Mouse (Mus musculus) heart, postnatal 0 days (tissue): ENCODE data around the gene Astn2. TPM values are rescaled to one million over a fixed set of nuclear protein-coding genes. Genes with fewer than 3 reads are reported as not detected.

Experiments used
- ATAC-seq: fragments of 200-750 bp; cut with Nextera tagmentation; 2 replicates; pipeline ENCODE4 v1.8.0; 2017; ENCODE audit warnings: low read depth, moderate number of reproducible peaks, moderate library complexity; ENCODE audit not compliant: insufficient read depth
- DNase-seq: peaks from one replicate; pipeline ENCODE4 v3.0.0-alpha.2; 2016; ENCODE audit warnings: low spot score
- H3K27ac ChIP-seq: fragments of 300-500 bp; sonication (generic); 2 replicates; pipeline ENCODE4 v1.5.1; 2014; ENCODE audit warnings: low read depth, mild to moderate bottlenecking
- H3K27me3 ChIP-seq: fragments of 300-500 bp; sonication (generic); 2 replicates; pipeline ENCODE4 v1.6.1; 2014; ENCODE audit warnings: low read length, mixed read lengths; ENCODE audit not compliant: control insufficient read depth, insufficient read depth
- H3K36me3 ChIP-seq: fragments of 300-500 bp; sonication (generic); replicated peaks from 2 replicates; pipeline ENCODE4 v1.6.1; 2014; ENCODE audit warnings: low read length, mixed read lengths; ENCODE audit not compliant: control insufficient read depth, insufficient read depth
- H3K4me1 ChIP-seq: fragments of 300-500 bp; sonication (generic); 2 replicates; pipeline ENCODE4 v1.6.1; 2014; ENCODE audit warnings: antibody characterized with exemption; ENCODE audit not compliant: control insufficient read depth, insufficient read depth
- H3K4me2 ChIP-seq: fragments of 300-500 bp; sonication (generic); 2 replicates; pipeline ENCODE4 v1.6.1; 2014; ENCODE audit warnings: low read depth, mild to moderate bottlenecking, low read length, moderate library complexity
- H3K4me3 ChIP-seq: fragments of 300-500 bp; sonication (generic); 2 replicates; pipeline ENCODE4 v1.5.1; 2014; ENCODE audit warnings: low read depth, low read length
- H3K9ac ChIP-seq: fragments of 300-500 bp; sonication (generic); replicated peaks from 2 replicates; pipeline ENCODE4 v1.6.1; 2014; ENCODE audit warnings: low read depth, low read length, mixed read lengths
- H3K9me3 ChIP-seq: fragments of 300-500 bp; sonication (generic); replicated peaks from 2 replicates; pipeline ENCODE4 v1.6.1; 2016; ENCODE audit warnings: low read length; ENCODE audit not compliant: control insufficient read depth
- CTCF ChIP-seq: IDR thresholded peaks from 2 replicates; pipeline ENCODE4 v1.5.1; 2016; ENCODE audit warnings: antibody characterized with exemption, control low read depth, low read depth
- EP300 ChIP-seq: IDR thresholded peaks from 2 replicates; pipeline ENCODE4 v1.6.1; 2016; ENCODE audit warnings: antibody characterized with exemption, low read depth
- WGBS: fragments of 180-500 bp; shearing (Covaris S2); extraction: QIAGEN DNeasy Blood & Tissue Kit; methylation state at CpG from one replicate; pipeline ENCODE4 v1.1.7; 2014; 5-methylcytosine and 5-hydroxymethylcytosine counted together
- polyA plus RNA-seq: library from polyadenylated mRNA; unstranded; fragments of >200 nt; fragmentation: Nextera tagmentation; extraction: Ambion mirVana; gene quantifications from 2 replicates; pipeline ENCODE4 v1.2.1, GENCODE M21; 2015
- total RNA-seq: library from RNA; depleted of rRNA; stranded (reverse); fragments of >200 nt; gene quantifications from 2 replicates; pipeline ENCODE4 v1.2.3, GENCODE M21; 2014; ENCODE audit warnings: low replicate concordance

Astn2 gene
- total and polyA plus RNA-seq, 2 experiments from 2014 or later = 0.25 to 3.7 TPM

GRCm38 (mm10) chr4:65430804-65431203 lies 973.6 kb downstream of the Astn2 start:
- Histone ChIP-seq H3K9me3 (no peaks in the 10 kb centered on the region), H3K4me2 (no peak overlapping the region), H3K27me3 (no peaks in the 10 kb centered on the region), H3K36me3 (no peaks in the 10 kb centered on the region), H3K27ac (no peak overlapping the region), H3K4me3 (no peak overlapping the region), H3K4me1 (peaks cover 19% of the 10 kb centered on the region), H3K9ac (no peak overlapping the region)
- no peak for ATAC-seq
- 46% methylated on average over 3 of the region's 3 CpGs for WGBS
- TF ChIP-seq EP300 (no peak), CTCF (no peak)
- no peak for DNase-seq

DNA sequence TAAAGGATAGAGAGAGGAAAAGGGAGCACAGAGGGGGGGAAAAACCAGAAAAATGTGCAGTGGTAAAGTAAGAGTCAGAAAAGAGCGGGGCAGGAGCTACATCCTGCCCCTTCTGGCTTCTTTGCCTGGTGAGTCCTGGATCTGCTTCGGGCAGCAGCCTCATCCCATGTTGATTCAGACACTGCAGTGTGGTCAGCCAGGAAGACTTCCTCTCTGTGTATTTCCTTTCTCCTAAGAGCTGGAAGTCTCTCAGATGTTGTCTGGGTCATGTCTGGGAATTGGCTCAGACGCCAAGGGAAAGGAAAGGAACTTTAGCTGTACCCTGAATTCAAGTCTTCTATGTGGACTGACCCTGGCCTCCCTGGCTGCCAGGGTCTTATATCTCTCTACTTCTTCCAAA lies 976.9 kb downstream of the Astn2 start:
- Histone ChIP-seq H3K36me3 (no peaks in the 10 kb centered on the region), H3K27ac (no peak overlapping the region), H3K4me3 (no peak overlapping the region), H3K9me3 (no peaks in the 10 kb centered on the region), H3K9ac (no peak overlapping the region), H3K27me3 (no peaks in the 10 kb centered on the region), H3K4me2 (no peak overlapping the region), H3K4me1 (peaks cover 19% of the 10 kb centered on the region)
- ATAC-seq (no peak), DNase-seq (no peak)
- 55% methylated on average over 3 of the region's 3 CpGs for WGBS
- TF ChIP-seq EP300 = no peak
- no peak for TF ChIP-seq CTCF

GRCm38 (mm10) chr4:65426437-65426836 lies 978.0 kb downstream of the Astn2 start:
- H3K27ac ChIP-seq = no peak overlapping the region
- DNase-seq (no peak), ATAC-seq (peak; percentile 27; the same call in 1 of the 2 replicates)
- no peaks in the 10 kb centered on the region for H3K27me3 ChIP-seq
- no peak overlapping the region for H3K9ac ChIP-seq
- WGBS = 27% methylated on average over 5 of the region's 5 CpGs
- no peaks in the 10 kb centered on the region for H3K9me3 ChIP-seq
- peaks cover 19% of the 10 kb centered on the region for H3K4me1 ChIP-seq
- H3K4me3 ChIP-seq = no peak overlapping the region
- H3K36me3 ChIP-seq = no peaks in the 10 kb centered on the region
- no peak for TF ChIP-seq CTCF
- TF ChIP-seq EP300 = no peak
- H3K4me2 ChIP-seq = no peak overlapping the region

DNA sequence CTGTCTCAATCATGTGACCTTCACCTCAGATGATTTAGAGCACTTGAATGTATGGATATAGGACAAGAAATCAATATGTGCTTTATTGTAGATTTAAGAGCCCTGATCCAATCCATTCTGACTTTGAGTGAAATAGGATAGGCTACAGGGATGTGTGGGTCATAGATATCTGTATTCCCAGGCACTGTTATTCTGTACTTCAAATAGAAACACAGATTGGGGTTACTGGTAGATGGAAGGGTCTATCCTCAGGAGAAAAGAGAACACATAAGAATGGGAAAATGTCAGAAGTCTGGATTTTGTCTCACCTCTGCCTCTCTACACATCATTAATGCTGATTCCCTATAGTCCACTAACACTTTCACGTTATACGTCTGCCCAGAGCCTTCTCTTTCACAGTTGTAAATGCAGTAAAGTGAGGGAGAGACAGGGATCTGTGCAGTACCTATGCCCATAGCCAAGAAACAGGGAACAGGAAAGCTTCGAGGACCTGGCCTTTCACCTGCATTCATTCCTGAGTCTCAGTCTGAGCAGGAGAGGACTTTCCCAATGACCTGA lies 981.3 kb downstream of the Astn2 start:
- Histone ChIP-seq H3K9ac (no peak overlapping the region), H3K36me3 (no peaks in the 10 kb centered on the region), H3K4me2 (no peak overlapping the region), H3K9me3 (no peaks in the 10 kb centered on the region), H3K27ac (no peak overlapping the region), H3K4me1 (peaks cover 22% of the 10 kb centered on the region), H3K27me3 (no peaks in the 10 kb centered on the region), H3K4me3 (no peak overlapping the region)
- no peak for ATAC-seq
- TF ChIP-seq CTCF (no peak), EP300 (no peak)
- DNase-seq = no peak
- WGBS = 77% methylated on average over 3 of the region's 3 CpGs

DNA sequence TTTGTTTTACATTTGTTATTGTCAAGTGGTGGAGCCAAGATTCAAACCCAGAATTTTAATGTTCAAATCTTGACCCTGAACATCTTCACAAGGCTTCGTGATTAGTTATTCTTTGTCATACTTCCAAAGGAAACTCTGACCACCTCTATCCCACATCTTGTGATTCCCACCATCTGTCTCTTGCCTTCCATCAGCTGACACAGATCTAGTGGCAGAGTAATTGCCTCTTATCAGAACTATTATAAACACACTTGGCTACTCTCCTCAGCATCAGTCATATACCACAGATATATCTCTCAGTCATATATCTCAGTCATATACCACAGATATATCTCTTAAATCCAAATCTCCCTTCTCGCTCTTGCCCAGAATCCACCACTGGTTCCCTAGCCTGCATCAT lies 983.1 kb downstream of the Astn2 start:
- 81% methylated on average over 2 of the region's 2 CpGs for WGBS
- Histone ChIP-seq H3K27me3 (no peaks in the 10 kb centered on the region), H3K4me2 (no peak overlapping the region), H3K4me1 (peaks cover 10% of the 10 kb centered on the region), H3K9ac (no peak overlapping the region), H3K36me3 (no peaks in the 10 kb centered on the region), H3K27ac (no peak overlapping the region), H3K4me3 (no peak overlapping the region), H3K9me3 (no peaks in the 10 kb centered on the region)
- TF ChIP-seq CTCF = no peak
- no peak for TF ChIP-seq EP300
- ATAC-seq (no peak), DNase-seq (no peak)

- ATAC-seq = peak; percentile 89
- Histone ChIP-seq H3K4me3 (no peak overlapping the region), H3K36me3 (no peaks in the 10 kb centered on the region), H3K4me2 (no peak overlapping the region), H3K27ac (peak overlapping the region; percentile 40), H3K9me3 (no peaks in the 10 kb centered on the region), H3K4me1 (peaks cover 8% of the 10 kb centered on the region), H3K27me3 (no peaks in the 10 kb centered on the region), H3K9ac (no peak overlapping the region)
- WGBS = 7% methylated on average over 3 of the region's 3 CpGs
- DNase-seq = peak; percentile 53
- TF ChIP-seq CTCF = no peak
Measured at GRCm38 (mm10) chr4:65420511-65420931, 983.9 kb downstream of the Astn2 start.
